Mouse (Mus musculus) kidney, postnatal 10 days (tissue): ENCODE data around the gene Art4.
A peak's percentile ranks its signal among the peaks of the same experiment; 100 is the strongest.

Experiments
- DNase-seq: peaks from one replicate; pipeline ENCODE4 v3.0.0; 2021; ENCODE audit warnings: mixed read lengths

Art4 gene

DNA sequence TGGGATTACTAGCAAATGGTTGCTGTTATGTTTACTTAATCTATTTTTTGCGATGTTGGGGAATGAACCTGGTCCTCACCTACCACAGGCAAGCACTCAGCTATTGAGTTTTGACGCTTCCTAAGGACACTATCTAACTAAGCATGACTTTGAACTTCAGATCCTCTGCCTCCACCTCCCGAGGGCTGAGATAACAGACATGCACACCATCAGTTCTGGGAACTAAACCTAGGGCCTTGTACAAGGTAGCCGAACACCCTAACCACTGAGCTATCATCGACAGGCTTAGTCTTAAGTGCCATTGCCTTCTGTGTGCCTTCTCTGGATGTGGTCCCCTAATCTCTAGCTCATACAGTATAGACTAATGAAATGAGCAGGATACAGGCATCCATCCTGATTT, 7.8 kb upstream of the Art4 start:
- DNase-seq = no peak

DNA sequence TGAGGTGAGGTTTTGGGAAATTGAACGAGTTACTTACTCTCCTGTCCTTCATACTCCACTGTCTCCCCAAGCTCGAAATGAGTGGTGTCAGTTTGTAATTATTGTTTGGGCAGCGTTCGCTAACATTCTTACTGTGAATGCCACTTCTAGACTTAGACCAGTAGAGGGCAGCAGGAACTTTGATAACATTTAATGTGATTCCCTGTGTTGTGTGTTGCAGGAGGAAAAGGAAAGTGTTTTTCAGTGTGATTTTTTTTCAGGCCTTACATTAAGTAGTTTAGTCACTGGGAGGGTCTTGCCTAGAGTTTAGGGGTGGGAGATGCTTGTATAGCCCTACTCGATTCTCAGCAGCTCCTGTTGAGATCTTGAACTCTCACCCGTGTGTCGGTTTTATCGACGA, 3.5 kb upstream of the Art4 start:
- DNase-seq = peak; percentile 40

DNA sequence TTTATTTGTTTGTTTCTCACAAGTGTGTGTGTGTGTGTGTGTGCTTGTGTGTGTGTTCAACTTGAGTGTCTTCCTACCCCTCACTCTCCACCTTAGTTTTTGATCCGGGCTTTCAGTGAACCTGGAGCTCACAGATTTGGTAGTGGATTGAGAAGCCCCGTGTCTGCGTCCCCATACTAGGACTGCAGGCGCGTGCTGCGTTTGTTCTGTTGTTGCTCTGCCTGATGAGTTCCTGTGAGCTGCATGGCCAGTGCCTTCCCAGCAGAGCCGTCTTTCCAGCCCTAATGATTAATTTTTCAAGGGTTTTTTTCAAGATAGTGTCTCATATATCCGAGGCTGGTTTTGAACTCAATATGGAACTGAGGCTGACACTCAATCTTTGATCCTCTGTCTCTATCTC, 887 bp upstream of the Art4 start:
- DNase-seq = peak; percentile 42

DNA sequence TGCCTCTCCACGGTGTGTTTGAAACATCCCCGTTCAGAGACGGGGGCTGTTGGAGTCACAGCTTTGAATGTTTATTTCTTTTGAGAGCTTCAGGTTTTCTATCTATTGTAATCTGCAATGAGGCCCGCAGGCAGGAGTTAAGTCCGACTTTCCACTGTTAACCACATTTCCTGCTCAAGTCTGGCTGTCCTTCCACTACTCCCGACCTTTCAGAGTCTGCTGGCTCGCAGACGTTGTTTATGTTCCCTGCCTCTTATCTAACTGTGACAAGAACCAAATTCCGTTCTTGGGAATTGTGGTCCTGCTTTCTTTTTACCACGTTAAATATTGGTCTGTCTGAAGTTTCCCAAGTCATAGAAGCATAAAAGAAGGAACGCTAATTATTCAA, 334 bp upstream of the Art4 start:
- DNase-seq = peak; percentile 64

DNA sequence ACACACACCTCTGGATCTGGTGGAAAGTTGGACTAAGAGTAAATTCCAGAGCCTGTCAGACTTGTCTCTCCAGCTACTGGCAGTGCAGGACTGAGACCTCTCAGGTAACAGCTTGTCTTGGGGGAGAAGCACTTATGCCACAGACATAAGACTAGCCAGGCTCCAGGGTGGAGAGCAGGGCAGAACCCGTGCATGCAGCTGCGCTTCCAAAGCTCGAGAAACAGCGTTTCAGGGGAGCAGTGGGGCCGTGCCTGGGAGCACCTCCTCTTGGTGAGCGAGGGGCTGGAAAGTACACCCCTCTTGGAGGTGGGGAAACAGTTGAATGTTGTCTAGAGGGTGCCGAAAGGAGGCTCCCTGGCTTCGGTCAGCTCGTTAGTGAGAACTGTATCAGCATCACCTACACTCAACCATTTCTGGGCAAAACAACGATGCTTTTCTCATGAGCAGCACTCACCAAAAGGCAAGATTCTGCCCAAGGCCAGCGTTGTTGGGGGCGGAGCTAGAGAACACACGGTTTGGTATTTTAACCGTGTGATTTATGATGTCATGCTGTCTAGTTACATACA, 1.4 kb downstream of the Art4 start:
- no peak for DNase-seq

DNA sequence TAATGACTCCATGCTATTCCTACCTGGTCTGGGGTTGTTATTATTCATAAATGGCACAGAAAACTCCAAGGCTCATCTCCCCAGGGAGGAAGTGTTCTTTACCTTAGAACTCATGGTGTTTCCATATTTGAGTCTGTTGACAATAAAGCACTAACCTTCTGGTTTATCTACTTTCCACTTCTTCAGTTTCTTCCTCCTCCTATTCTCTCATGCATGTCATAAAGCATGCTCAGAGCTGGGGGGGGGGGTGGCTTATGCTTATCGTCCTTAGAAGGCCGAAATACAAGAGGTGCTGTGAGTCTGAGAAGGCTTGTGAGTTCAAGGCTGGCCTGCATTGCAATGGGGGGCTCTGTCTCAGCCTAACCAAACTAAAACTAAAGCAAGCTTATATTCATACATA, 2.4 kb downstream of the Art4 start:
- no peak for DNase-seq

DNA sequence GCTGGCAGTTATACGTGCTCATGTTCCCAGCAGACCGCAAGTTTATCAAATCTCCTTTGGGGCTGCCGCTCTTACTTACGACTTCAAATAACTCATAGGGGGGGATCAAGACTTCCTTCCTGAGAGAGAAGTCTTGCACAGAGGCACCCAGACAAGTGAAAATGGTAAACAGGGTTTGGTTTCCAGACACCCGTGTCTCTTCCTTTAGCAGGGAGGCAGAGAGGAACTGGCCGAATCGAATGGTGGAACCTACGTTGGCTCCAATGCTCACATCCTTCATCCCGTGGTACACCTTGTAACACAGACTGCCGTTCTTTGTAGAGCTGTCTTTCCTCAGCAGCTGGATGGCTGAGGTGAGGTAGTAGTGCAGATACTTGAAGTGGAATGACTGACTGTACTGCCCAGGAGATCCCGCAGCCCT, 3.2 kb downstream of the Art4 start:
- DNase-seq = no peak

DNA sequence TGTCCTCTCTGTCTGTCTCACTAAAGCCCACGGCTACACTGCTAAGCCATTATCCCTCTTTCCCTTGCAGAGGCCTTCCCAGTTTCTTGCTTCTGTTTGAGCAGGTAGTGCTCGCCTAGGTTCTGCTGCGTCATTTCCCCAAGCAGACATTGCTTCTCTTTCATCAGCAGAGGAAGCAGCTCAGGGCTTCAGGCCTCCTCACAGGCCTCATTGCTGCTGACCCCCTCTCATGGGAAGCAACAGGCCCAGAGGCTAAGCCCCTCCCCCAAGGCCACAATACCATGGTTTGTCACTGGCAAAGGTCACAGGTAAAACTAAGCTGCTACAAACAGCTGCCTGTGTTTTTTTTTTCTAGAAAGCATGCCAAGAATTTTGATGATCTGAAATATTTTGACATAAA, 4.8 kb downstream of the Art4 start:
- peak; percentile 52 for DNase-seq

DNA sequence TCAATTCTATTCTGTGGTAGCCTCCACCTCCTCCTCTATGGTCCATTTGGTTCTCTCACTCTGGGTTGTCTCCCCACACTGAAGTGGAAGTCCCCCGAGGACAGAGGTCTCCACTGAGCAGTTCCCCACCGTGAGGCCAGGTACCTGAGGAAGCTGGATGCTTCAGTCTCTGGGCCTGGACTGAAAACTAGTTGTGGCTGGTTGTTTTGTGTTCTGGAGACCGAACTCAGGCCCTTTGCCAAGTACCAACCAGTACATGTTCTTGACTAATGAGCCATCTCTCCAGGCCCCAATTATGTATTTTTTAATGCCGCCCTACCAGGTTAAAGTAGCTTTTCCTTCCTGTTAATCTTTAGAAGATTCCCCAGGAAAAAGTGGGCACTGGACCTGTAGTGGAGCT, 5.2 kb downstream of the Art4 start:
- peak; percentile 38 for DNase-seq

DNA sequence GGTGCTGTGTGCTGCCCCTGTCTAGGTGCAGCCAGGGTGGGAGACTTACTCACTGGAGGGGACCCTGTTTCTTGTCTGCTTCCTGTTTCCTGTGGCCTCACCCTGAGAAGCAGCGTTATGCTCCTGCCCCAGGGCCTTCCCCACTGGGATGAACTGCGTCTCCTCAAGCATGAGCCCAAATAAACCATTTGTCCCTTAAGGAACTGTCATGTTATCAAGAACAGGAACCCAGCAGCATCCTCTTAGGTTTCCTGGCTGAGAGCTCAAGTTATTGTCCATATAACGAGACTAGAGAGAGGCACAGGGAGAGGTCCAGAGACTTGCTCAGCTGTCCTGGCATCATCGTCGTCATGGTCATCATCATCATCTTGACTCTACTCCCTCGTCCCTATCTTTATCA, 7.3 kb downstream of the Art4 start:
- DNase-seq = no peak

DNA sequence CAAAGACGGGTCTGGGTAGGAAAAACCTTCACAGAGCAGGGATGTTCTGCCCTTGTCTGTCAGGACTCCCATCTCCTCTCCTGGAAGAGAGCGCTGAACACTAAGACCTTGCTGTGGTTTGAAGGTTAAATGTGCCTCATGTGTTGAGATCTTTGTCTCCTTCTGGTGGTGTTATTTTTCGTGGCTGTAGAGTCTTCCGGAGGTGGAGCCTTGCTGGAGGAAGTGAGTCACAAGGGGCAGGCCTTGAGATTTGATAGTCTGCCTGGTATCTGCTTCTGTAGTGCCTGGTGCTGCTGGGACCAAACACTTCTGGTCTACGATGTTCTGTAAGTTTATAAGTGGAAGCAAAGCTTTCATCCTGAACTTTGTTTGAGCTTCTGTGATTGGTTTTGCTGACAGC, 8.6 kb downstream of the Art4 start:
- no peak for DNase-seq

DNA sequence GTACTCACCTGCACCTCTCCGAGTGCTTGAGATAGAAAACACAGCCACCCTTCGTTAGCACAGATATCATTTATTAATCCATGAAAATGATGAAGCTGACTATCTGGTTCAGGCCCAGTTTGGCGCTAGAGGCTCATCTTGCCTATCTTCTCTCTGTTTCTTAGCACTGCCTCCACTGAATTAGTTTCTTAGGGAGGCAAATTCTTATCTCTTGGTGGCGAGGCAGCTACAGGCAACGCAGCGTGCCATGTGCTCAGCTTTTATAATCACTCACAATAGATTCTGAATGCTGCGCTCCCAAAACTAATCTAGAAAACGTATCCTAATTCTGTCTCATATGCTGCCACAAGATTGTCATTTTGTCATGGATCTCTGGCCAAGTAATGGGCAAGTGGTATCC, 9.1 kb downstream of the Art4 start:
- DNase-seq = no peak

DNA sequence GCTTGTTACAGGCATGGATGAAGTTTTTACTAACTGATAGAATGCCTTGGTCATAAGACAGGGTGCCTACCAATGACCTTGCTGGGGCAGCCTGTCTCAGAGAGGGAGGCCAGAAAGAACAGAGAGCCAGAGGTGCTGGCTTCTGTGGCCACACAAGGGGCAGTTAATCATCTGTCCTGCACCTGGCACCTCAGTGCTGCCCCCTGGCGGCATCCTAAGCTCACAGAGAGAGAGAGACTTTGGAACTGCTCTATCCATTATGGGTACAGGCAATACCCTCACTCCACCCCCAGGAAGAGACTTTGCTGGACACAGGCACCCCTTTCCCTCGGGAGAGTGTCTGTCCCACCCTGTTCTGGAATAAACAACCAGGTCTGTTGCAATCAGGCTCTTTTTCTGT, 9.7 kb downstream of the Art4 start:
- DNase-seq = peak; percentile 76

DNA sequence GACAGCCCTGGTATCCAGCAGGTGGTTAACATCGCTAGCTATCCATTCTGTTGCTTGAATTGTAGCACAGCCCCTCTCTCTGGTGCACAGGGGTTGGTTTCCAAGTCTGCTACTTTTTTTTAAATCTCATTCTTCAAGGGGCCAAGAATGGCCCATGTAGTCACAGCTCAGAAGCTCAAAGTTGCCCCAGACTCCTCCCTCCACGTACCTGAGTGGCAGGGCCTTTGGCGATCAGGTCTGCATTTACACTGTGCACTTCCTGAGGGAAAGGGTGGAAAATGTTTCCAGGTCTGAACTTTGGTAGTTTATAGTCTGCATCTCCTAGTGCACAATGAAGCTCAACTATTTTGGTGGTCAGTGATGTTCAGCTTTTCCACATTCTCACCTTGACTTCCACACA, 10.3 kb downstream of the Art4 start:
- no peak for DNase-seq

DNA sequence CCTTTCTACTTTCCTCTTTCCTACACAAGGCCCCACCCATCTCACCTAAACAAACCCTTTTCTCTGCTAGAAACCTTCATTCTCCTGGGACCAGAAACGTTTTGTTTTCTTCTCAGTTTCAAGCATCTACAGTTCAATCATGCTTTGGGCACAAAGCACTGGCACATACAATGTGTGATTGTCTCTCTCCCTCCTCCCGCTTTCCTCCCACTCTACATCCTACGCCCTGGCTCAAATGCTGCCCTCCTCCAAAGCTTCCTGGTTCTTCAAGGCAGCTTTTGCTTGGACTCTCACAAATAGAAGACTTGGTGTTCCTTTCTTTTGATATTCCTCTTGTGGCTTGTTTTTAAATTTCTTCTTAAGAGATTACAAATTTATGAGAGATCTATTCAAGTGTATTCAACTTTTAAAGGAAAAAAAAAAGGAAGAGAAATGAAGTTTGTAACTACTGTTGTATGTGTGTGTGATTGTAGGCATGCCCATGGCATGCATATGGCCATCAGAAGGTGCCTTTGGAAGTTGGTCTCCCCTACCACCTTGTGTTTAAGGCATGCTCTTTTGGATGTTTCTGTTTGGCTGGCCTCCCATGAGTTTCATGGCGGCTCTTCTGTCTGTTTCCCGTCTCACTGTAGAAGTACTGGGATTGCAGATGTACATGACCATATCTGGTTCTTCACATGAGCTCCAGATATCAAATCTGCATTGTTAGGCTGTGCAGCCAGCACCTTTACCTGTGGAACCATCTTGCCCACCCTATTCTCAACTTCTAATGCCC, 11.6 kb downstream of the Art4 start:
- no peak for DNase-seq

DNA sequence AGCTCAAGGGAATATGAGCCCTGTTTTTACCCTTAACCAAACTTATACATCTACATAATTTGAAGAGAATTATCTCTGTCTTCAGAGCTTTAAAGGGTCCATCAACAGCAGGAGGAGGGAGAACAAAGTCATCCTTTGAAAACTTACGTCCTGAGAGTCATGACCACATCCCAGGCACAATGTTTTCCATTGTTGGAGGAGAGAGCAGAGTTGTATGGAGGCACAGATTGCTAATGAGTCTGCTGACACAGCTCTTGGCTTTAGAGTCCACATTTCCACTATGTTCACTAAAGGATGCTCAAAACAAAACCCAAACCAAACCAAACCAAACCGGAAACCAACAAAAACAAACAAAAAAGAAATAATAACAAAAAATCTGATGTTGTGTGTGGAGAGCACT, 12.6 kb downstream of the Art4 start:
- no peak for DNase-seq

DNA sequence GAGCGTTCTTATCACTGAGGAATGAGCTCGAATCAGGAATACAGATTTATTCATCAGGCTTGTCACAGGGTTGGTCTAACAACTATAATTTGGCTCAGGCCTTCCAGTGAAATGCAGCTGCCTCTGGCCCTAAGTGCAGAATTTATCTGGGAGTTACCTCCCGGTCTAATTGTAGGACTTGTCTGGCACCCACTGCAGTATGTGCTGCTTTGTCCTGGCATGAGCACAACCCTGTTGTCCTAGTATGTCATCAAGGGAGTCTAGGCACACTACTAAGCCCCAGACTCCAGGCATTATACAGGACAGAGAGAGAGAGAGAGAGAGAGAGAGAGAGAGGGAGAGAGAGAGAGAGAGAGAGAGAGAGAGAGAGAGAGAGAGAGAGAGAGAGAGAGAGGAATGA, 20.2 kb downstream of the Art4 start:
- no peak for DNase-seq

DNA sequence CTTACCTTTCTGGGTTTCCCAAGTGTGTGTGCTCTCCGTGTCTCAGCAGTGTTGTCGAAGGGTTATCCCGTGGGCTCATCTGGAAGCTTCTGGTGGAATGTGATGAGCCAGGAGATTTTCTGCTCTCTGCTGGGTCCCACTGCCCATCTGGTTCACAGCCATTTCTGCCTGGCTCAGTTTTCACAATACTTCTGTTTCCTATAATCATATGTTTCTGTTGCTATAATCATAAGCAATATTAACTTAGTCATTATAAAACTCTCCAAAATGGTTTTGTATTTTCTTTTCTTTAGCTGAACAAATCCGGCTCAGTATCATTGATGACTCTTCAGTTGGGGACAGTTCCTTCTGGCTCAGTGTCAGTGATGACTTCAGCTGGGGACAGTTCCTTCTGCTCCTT, 22.2 kb downstream of the Art4 start, which contains the start of gene Smco3:
Gene Smco3, minus strand, starts transcription at position 101 of the 400 bp plus-strand sequence.
- DNase-seq = no peak

DNA sequence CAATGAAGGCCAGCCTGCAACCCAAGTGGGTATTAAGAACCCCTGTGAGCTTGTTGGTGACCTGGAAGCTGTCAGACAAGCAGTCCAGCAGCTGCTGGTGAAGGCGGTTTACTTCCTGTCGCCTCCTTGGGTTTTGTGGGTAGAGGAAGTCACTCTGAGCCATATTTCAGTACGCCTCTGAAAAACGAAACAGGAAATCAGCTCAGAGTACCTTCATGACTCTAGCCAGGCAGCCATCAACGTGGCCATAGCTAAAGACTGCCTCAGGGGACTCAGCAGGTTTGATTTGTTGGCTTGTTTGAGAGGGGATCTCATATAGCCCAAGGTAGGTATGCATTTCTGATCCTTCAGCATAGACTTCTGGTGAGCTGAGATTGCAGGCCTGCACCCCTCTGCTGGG, 25.8 kb downstream of the Art4 start:
- no peak for DNase-seq

DNA sequence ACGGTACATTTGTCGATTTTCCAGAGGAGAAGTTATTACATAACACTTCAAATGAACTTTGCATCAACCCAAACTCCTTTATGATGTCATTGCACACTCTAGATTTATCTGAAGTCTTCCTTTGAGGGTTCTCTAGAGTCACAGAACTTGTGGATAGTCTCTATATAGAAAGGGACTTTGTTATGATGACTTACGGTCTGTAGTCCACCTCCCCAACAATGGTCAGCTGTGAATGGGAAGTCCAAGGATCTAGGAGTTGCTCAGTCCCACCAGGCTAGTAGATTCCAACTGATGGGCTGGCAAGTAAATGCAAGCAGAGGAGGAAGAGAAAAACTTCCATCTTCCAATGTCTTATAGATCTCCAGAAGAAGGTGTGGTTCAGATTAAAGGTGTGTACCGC, 28.9 kb downstream of the Art4 start:
- no peak for DNase-seq

DNA sequence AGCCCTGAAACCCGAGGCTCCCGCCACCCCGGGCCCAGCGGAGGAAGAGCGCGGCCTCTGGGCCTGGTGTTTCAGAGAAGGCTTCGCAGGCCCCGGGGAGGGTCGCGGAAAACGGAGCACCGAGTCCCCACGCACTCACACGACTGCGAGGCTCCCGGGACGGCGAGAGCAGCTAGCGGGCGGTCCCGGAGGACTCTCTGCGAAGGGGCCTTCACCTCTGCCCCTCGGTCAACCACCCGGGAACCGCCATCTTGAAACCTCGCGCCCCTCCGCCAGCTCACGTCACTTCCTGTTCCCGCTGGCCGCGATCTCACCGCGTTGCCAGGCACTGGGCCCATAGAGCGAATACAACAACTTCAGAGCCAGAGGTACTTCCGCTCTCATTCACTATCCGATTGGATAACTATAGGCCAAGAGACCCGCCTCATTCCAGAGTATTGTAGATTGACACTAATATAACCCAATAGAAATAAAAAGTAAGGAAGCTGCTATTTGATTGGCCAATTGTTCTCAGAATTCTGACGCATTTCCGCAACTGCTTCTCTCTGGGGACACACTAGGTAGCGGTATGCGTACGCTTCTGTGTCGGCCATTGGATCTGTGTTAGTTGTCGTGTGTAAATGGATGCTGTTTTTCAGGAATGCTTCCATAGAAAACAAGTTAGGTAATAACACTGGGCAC, 29.5 kb downstream of the Art4 start, which contains the start of gene Wbp11:
Gene Wbp11, minus strand, starts transcription at position 353 of the 681 bp plus-strand sequence.
- DNase-seq = peak; percentile 97

DNA sequence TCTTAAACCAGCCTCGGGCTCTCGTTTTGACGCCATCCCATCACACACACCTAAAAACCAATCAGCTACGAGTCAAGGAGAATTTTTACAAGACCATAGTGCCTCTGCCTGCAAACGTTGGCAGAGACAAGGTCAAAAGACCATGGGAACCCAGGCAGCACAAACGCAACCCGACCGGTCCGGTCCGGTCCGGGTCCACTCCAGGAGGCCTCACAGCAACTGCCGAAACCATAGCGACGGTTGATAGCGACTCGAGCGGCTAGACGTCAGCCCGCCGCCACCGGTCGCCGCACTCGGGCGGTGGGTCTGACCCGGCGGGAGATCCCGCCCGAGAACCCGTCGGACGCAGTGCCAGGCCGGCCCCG, 30.0 kb downstream of the Art4 start, which contains the start of gene BC049715:
Gene BC049715, plus strand, starts transcription at position 111 of the 365 bp plus-strand sequence.
- DNase-seq = no peak

DNA sequence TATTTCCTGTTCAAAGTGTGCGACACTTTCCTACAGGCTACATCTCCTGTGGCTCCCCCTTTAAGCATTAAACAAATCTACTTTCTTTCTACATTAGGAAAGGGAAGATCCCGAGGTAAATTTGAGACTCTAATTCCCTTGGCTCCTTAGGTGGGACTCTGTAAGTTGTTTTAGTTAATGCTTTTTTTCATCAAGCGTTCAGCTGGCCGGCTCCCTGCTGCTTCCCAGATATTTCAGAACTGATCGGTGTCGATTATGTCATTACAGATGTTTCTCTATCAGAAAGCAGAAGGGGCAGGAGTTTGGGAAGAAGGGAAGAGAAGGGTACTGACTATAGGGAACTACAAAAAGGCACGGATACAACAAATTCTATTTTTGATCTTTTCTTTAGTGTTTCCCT, 30.4 kb downstream of the Art4 start:
- no peak for DNase-seq

DNA sequence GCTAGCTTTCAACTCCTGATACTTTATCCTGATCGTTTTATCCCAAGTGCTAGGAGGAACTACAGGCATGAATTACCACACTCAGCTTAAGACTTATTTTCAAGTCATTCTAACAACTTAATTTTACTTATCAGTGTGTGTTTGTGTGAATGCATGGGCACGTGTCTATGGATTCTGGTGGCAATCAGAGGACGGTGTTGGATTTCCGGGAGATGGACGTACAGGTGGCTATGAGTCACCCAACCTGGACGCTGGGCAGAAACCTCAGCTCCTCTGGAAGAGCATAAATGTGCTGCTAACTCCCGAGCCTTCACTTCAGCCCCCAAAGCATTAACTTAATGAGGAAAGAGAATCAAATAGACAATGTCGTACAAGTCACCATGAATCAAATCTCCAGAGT, 32.5 kb downstream of the Art4 start:
- no peak for DNase-seq
